Mouse (Mus musculus) megakaryocyte-erythroid progenitor cell, adult 5 weeks (primary cell): ENCODE measurements around the gene Znfx1. TPM values are rescaled to one million over a fixed set of nuclear protein-coding genes. Genes with fewer than 3 reads are reported as not detected.

Source experiments
- polyA plus RNA-seq: library from polyadenylated mRNA; stranded (reverse); fragments of >175 nt; gene quantifications from 2 replicates; pipeline ENCODE4 v1.2.3, GENCODE M21; 2012

The Znfx1 gene
- polyA plus RNA-seq = 6.5 and 6.8 TPM in 2 replicates

GRCm38 (mm10) chr2:167062965-167063880 lies at the start of gene Znfx1:
Gene Znfx1, minus strand, starts transcription at chr2:167063015.

DNA sequence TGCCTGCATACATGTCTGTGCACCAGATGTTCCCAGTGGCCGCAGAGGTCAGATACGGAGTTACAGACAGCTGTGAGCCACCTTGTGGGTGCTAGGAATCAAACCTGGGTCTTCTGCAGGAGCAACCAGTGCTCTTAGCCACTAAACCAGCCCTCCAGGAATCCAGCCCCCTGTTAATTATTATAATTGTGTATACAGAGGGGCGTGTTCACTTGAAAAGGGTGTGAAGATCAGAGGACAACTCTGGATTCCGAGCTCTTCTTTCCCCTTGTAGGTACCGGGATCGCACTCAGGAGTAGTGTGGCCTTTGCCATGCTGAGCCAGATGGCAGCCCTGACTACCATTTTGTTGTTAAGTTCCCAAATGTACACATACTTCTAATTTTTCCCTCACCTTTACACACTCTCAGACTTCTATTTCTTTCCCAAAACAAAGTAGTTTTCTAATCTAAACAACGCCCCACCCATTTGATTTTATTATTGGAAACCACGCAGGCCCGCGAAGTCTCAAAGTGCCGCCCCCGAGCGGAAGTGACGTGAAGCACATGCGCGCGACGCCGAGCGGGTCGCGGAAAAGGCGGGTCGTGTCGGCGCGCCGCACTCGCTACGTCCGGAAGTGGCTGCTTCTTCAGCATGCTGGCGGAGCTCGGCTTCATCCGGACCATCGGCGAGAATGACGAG lies 48.0 kb downstream of the Znfx1 start, which contains the start of gene Ddx27:
Gene Ddx27, plus strand, starts transcription at position 492 of the 680 bp plus-strand sequence.

GRCm38 (mm10) chr2:166995796-166996532 lies 66.9 kb downstream of the Znfx1 start, which contains the start of gene Stau1:
Gene Stau1, minus strand, starts transcription at chr2:166996299.

Other genes with a start within 250 kb of the Znfx1 start
- gene Cse1l, start 157.0 kb downstream of the Znfx1 start, polyA plus RNA-seq = 12.3 and 13.5 TPM in 2 replicates
- 45.1 and 47.6 TPM in 2 replicates for gene Stau1, start 66.7 kb downstream of the Znfx1 start, polyA plus RNA-seq
- gene Ddx27, start 47.8 kb downstream of the Znfx1 start, polyA plus RNA-seq = 72.9 and 106 TPM in 2 replicates
- gene Kcnb1, start 127.1 kb upstream of the Znfx1 start, polyA plus RNA-seq = 0.15 and 0.26 TPM in 2 replicates
- gene Ptgis, start 177.6 kb upstream of the Znfx1 start, polyA plus RNA-seq = not detected in 2 replicates